Mouse (Mus musculus): ENCODE data around the gene Meis2.

Meis2 gene

GRCm38 (mm10) chr2:115855511-115856400 is 209.9 kb downstream of the Meis2 start:
- peak; percentile 2 for DNase-seq (ENCODE audit: low spot score)

DNA sequence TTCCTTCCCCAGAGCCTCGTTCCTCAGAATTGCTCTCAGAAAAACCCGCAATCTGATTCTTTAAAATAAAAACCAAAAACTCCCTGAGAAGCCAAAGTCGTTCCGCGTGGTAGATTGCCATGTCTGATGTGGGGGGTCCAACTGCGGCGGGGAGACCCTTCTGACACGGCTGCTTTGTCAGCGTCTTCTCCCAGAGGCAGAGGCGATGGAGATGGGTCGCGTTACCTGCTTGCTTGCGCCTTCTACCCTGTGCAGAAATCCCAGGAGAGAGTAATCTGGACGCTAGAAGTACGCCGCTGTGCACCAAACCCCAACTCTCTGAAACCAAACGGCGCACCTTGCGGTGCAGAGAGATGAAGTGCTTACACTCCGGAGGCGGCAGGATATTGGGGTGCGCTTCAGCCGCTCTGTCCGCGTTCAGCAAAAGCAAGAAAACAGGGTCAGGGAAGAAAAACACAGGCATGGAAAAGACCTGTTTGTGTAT is 210.8 kb downstream of the Meis2 start:
- DNase-seq (ENCODE audit: low spot score): no peak

DNA sequence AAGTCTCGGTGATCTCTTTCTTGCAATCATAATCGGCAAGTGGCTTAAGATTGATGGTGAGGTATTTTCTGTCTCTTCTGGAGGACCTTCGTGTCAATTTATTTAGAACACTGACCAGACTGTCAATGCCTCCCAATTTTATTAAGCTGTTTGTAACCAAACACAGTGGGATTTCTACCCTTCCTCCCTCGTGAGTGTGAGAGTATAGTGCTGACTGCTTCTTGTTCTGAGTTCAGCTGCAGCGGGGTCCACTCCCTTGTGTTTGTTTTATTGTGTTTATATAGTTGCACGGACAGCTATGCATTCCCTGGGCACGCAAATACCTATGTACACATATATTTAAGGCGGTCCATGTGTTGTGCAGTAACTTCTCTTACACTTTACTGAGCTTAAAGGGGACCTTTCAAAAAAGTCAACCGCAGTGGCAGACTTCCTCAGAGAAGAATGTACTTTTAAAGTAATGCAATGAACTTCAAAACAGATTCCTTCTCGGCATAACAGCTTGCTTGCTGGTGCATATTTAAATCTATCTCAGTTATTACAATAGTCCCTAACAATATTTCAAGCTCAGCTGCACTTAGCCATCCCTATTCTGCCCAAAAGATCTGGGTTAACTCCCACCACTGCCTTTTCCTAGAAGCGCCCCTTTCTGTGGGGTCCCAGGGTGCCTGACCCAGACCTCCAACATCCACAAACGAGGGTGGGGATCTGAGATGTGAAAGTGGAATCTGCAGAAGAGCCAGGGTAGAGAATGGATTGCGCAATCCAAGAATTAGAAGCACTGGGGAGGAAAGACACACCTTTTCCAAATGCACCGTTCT is 211.4 kb downstream of the Meis2 start:
- no peak for DNase-seq (ENCODE audit: low spot score)

GRCm38 (mm10) chr2:115853221-115853620 is 212.4 kb downstream of the Meis2 start:
- no peak for DNase-seq (ENCODE audit: low spot score)

GRCm38 (mm10) chr2:115852615-115853014 is 213.0 kb downstream of the Meis2 start:
- no peak for DNase-seq (ENCODE audit: low spot score)

GRCm38 (mm10) chr2:115852109-115852508 is 213.5 kb downstream of the Meis2 start:
- no peak for DNase-seq (ENCODE audit: low spot score)

- no peak for DNase-seq (ENCODE audit: low spot score)
Observed at GRCm38 (mm10) chr2:115850961-115851360, 214.7 kb downstream of the Meis2 start.

- DNase-seq (ENCODE audit: low spot score): no peak
Observed at GRCm38 (mm10) chr2:115842821-115843220, 222.8 kb downstream of the Meis2 start.

GRCm38 (mm10) chr2:115836034-115836433 is 229.6 kb downstream of the Meis2 start:
- DNase-seq (ENCODE audit: low spot score): no peak

GRCm38 (mm10) chr2:115822361-115822760 is 243.3 kb downstream of the Meis2 start:
- DNase-seq (ENCODE audit: low spot score): no peak

GRCm38 (mm10) chr2:115817959-115818358 is 247.7 kb downstream of the Meis2 start:
- no peak for DNase-seq (ENCODE audit: low spot score)

DNA sequence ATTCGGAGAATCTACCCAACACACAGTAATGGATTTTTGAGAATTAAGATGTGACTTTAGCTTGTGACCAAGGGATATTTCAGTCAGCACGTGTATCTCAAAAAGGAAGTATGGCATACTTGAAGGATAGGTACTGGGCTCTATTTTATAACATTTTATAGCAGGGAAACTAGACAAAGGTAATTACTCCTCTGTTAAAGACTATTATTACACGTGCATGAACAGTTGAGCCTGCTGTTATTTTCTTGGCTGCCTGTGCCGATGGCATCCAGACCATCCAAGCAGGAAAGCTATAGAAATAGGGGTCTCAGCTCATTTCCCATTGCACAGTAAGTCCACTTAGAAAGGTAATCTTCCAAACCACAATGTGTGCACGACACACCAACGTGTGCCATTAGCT is 251.9 kb downstream of the Meis2 start:
- no peak for DNase-seq (ENCODE audit: low spot score)

- no peak for DNase-seq (ENCODE audit: low spot score)
Observed at GRCm38 (mm10) chr2:115813316-115813715, 252.3 kb downstream of the Meis2 start.
